Mouse (Mus musculus) liver, embryonic 14.5 days (tissue): ENCODE results near the gene C1rl. TPM values are rescaled to one million over a fixed set of nuclear protein-coding genes. Genes with fewer than 3 reads are reported as not detected.
"Not testable (repeated sequence)": the region's sequence is repeated elsewhere in the genome, so short reads cannot be mapped to it uniquely, and the experiment has no call there.

Experiments
- ATAC-seq: fragments of 200-750 bp; cut with Nextera tagmentation; 2 replicates; pipeline ENCODE4 v1.8.0; 2017; ENCODE audit warnings: moderate number of reproducible peaks, mild to moderate bottlenecking, moderate library complexity; ENCODE audit not compliant: insufficient read depth
- DNase-seq, 3 experiments: peaks; one replicate each; pipeline ENCODE4 v3.0.0-alpha.2; 2012 to 2013; ENCODE audit warnings: low read depth in 3 of 3, low spot score in 3 of 3
- H3K27ac ChIP-seq: fragments of 300-500 bp; sonication (generic); 2 replicates; pipeline ENCODE4 v1.5.1; 2014; ENCODE audit warnings: moderate library complexity, mild to moderate bottlenecking, control low read depth, inconsistent platforms
- H3K27me3 ChIP-seq: fragments of 300-500 bp; sonication (generic); 2 replicates; pipeline ENCODE4 v1.6.1; 2014; ENCODE audit warnings: mild to moderate bottlenecking, low read length, moderate library complexity; ENCODE audit not compliant: control insufficient read depth, insufficient read depth
- H3K36me3 ChIP-seq: fragments of 300-500 bp; sonication (generic); replicated peaks from 2 replicates; pipeline ENCODE4 v1.6.1; 2014; ENCODE audit warnings: low read depth; ENCODE audit not compliant: control insufficient read depth, insufficient read depth
- H3K4me1 ChIP-seq, 2 experiments: fragments of 200-500 bp in 1 of 2; fragments of 300-500 bp in 1 of 2; sonication (generic) in 1 of 2; replicated peaks; 2 replicates each; pipeline ENCODE4 v1.6.1; 2012 to 2014; ENCODE audit warnings: antibody characterized with exemption in 1 of 2, inconsistent platforms in 1 of 2, low read length in 1 of 2; ENCODE audit not compliant: control insufficient read depth in 2 of 2, insufficient read depth in 2 of 2
- H3K4me2 ChIP-seq: fragments of 300-500 bp; sonication (generic); 2 replicates; pipeline ENCODE4 v1.6.1; 2014; ENCODE audit warnings: low read depth, mild to moderate bottlenecking, control low read depth, moderate library complexity
- H3K4me3 ChIP-seq, 2 experiments: fragments of 200-500 bp in 1 of 2; fragments of 300-500 bp in 1 of 2; sonication (generic) in 1 of 2; 2 replicates each; pipeline ENCODE4 v1.5.1; 2012 to 2014; ENCODE audit warnings: low read depth in 2 of 2, low read length in 2 of 2, mild to moderate bottlenecking in 2 of 2, control low read depth in 1 of 2, inconsistent platforms in 1 of 2, moderate library complexity in 1 of 2; ENCODE audit not compliant: insufficient read depth in 1 of 2
- H3K9ac ChIP-seq: fragments of 300-500 bp; sonication (generic); replicated peaks from 2 replicates; pipeline ENCODE4 v1.6.1; 2014; ENCODE audit warnings: mild to moderate bottlenecking, control low read depth, moderate library complexity
- H3K9me3 ChIP-seq: fragments of 300-500 bp; sonication (generic); 2 replicates; pipeline ENCODE4 v1.6.1; 2016; ENCODE audit warnings: low read length, mixed read lengths; ENCODE audit not compliant: control insufficient read depth
- CTCF ChIP-seq: IDR thresholded peaks from 2 replicates; pipeline ENCODE4 v1.5.1; 2016; ENCODE audit warnings: antibody characterized with exemption, low read depth, control low read depth
- EP300 ChIP-seq: IDR thresholded peaks from 2 replicates; pipeline ENCODE4 v1.6.1; 2016; ENCODE audit warnings: antibody characterized with exemption, low read depth
- WGBS: fragments of 180-500 bp; shearing (Covaris S2); extraction: QIAGEN DNeasy Blood & Tissue Kit; methylation state at CpG from one replicate; pipeline ENCODE4 v1.1.7; 2014; ENCODE audit not compliant: insufficient replicate concordance; 5-methylcytosine and 5-hydroxymethylcytosine counted together
- polyA plus RNA-seq, 2 experiments: library from polyadenylated mRNA; depleted of rRNA in 1 of 2; stranded (reverse) in 1 of 2; unstranded in 1 of 2; fragments of >200 nt; fragmentation: Nextera tagmentation in 1 of 2; extraction: Ambion mirVana in 1 of 2; gene quantifications; 2 replicates each; pipeline versions ENCODE4 v1.2.1 to v1.2.3; 2012 to 2014

The C1rl gene
- polyA plus RNA-seq, 2 experiments, result 3.9 to 7.6 TPM

DNA sequence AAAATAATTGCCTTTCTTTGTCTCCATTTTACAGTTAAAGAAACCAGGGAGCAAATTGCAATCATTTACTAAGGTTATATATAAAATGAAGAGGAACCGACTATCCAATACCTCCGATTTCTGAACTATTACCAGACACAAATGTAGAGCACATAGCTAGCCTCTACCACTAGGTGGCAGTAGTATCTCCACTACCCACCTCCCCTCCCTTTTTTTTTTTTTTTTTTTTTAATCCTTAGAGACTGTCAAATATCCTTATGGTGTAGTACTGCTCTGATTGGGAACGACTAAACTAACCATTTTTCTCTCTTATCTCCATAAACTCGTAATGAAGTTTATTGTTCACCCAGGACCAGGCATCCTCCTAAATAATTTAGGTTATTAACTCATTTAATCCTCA, 12.6 kb upstream of the C1rl start:
- Histone ChIP-seq H3K4me1 (peaks cover 7 to 23% of the 10 kb centered on the region in 2 experiments), H3K9me3 (no peaks in the 10 kb centered on the region), H3K4me3 (no peak overlapping the region), H3K4me2 (no peak overlapping the region), H3K36me3 (no peaks in the 10 kb centered on the region), H3K27ac (no peak overlapping the region), H3K9ac (no peak overlapping the region), H3K27me3 (no peaks in the 10 kb centered on the region)
- TF ChIP-seq EP300 (no peak), CTCF (peak; percentile 64; the same call in 1 of the 2 replicates)
- ATAC-seq (no peak), DNase-seq (peak in 1 of 3 experiments; percentile 36)
- WGBS, result 32% methylated on average over 4 of the region's 4 CpGs

DNA sequence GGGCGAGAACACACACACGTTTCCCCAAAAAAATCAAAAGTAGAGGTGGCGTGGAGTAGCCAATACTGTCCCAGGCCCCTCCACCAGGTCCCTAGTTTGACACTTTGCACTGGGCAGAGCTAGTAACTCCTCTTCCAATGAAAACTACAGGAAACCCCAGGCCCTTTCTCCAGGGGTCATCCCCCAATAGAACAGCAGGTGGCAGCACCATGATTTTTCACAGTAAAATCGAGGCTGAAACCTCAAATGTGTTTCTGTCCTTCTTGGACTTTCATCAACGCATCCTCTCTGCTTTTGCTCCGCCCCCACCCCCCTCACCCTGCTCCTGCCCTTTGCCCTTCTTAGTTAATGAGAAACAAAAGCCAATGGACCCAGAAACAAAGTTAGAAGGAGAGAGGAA, 11.3 kb upstream of the C1rl start:
- H3K4me2 ChIP-seq, result no peak overlapping the region
- H3K27me3 ChIP-seq, result no peaks in the 10 kb centered on the region
- no peaks in the 10 kb centered on the region for H3K36me3 ChIP-seq
- peak in 1 of 3 experiments; percentile 37 for DNase-seq
- no peak overlapping the region for H3K9ac ChIP-seq
- H3K27ac ChIP-seq, result no peak overlapping the region
- 23% methylated on average over 6 of the region's 6 CpGs for whole genome bisulfite sequencing
- no peak overlapping the region for H3K4me3 ChIP-seq
- peaks cover 7 to 25% of the 10 kb centered on the region in 2 experiments for H3K4me1 ChIP-seq
- no peaks in the 10 kb centered on the region for H3K9me3 ChIP-seq
- TF ChIP-seq EP300 (no peak), CTCF (peak; percentile 66)
- ATAC-seq, result peak; percentile 51

DNA sequence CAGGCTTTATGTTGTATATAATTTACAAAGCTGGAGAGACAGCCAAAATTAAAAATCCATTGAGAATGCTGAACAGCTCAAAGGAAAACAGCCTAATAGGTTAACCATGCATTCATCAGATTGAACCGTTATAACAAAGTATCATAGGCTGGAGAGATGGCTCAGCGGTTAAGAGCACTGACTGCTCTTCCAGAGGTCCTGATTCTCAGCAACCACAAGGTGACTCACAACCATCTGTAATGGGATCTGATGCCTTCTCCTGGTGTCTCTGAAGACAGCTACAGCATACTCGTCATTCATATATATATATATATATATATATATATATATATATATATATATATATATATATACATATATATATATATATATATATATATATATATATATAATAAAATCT, 9.1 kb upstream of the C1rl start:
- not testable (repeated sequence) for H3K27ac ChIP-seq, H3K27me3 ChIP-seq, H3K4me3 ChIP-seq, H3K9me3 ChIP-seq, H3K36me3 ChIP-seq, H3K4me2 ChIP-seq, ATAC-seq, DNase-seq, H3K9ac ChIP-seq
- WGBS, result 65% methylated on average over 3 of the region's 3 CpGs
- H3K4me1 ChIP-seq, result peaks cover 2 to 11% of the 10 kb centered on the region in 2 experiments; a peak in 3 of 4 replicates

DNA sequence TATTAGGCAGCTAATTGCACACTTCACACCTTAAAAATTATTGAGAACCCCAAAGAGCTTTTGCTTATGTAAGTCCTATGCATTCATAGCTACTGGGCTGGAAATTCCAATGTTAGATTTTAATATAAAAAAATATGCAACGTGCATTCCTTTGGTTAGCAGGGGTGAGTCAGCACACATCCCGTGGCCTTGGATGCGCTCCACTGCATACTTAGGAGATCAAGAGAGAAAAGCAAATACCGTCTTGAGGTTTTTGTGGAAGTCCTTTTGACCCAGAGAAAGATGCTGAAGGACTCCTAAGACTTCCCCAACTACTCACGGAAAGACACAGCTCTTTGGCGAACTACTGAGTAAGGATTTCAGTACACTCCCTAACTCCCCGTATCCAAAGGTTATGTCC, 8.1 kb upstream of the C1rl start:
- H3K9ac ChIP-seq, result no peak overlapping the region
- no peak overlapping the region for H3K4me2 ChIP-seq
- H3K9me3 ChIP-seq, result no peaks in the 10 kb centered on the region
- TF ChIP-seq CTCF (no peak), EP300 (no peak)
- 68% methylated on average over 7 of the region's 7 CpGs for WGBS
- no peak for DNase-seq
- no peak overlapping the region for H3K27ac ChIP-seq
- peaks cover 0 to 4% of the 10 kb centered on the region in 2 experiments; a peak in 1 of 4 replicates for H3K4me1 ChIP-seq
- no peaks in the 10 kb centered on the region for H3K36me3 ChIP-seq
- no peak overlapping the region for H3K4me3 ChIP-seq
- no peaks in the 10 kb centered on the region for H3K27me3 ChIP-seq
- ATAC-seq, result no peak

DNA sequence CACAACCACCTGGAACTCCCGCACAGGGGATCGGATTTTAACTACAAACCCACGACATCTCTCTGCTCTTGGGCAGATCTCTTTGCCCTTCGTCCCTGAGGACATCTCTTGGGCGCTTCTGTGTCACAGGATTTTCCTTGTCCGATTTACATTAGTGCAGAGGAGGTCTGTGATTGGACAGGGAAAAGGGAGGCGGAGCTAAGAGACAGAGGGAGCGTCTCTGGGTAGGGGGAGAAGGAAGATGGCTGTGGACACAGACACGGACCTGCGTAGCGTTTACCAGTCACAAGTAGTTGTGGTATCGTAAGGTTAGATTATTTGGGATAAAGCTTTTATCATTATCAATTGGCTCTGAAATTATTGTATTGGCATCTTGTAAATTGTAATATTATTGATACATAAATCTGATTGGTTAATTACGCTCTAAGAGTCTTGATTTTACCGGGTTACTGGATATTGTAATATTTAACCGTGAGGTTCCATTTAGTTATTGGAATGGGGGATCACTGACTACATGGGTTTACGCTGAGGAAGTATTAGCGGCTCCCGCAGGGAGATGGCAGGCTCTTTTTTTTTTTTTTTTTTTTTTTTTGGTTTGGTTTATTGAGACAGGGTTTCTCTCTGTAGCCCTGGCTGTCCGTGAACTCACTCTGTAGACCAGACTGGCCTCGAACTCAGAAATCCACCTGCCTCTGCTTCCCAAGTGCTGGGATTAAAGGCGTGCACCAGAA, 7.3 kb upstream of the C1rl start:
- WGBS, result 38% methylated on average over 21 of the region's 21 CpGs
- H3K4me3 ChIP-seq, result no peak overlapping the region

More for the DNA sequence above, 7.3 kb upstream of the C1rl start:
- DNase-seq (no peak), ATAC-seq (no peak)
- Histone ChIP-seq H3K9me3 (no peaks in the 10 kb centered on the region), H3K4me1 (peaks cover 0 to 4% of the 10 kb centered on the region in 2 experiments; a peak in 1 of 4 replicates), H3K27me3 (no peaks in the 10 kb centered on the region), H3K4me2 (peak overlapping the region; percentile 28; the same call in 1 of the 2 replicates), H3K9ac (no peak overlapping the region), H3K27ac (no peak overlapping the region), H3K36me3 (no peaks in the 10 kb centered on the region)
- TF ChIP-seq EP300 (no peak), CTCF (no peak)
